Mouse (Mus musculus) kidney, adult 9 months (tissue): ENCODE measurements at regions not wholly inside any gene's neighbourhood (a gene's known extent, or its start where the extent isn't known, plus 50 kb on each side); places are given as distances from the start of the nearest gene placed in this dataset.

Source experiments
- DNase-seq: peaks from one replicate; pipeline ENCODE4 v3.0.0; 2022

- no peak for DNase-seq
Observed at GRCm38 (mm10) chr6:31287176-31287575, 111.4 kb upstream of the Mkln1 start.

GRCm38 (mm10) chr6:31287686-31288085 is 110.8 kb upstream of the Mkln1 start:
- peak; percentile 31 for DNase-seq

- peak; percentile 73 for DNase-seq
Observed at GRCm38 (mm10) chr6:31288421-31289233, 109.9 kb upstream of the Mkln1 start.

GRCm38 (mm10) chr6:31289234-31289486 is 109.4 kb upstream of the Mkln1 start:
- no peak for DNase-seq

- no peak for DNase-seq
Observed at GRCm38 (mm10) chr6:31292081-31292480, 106.5 kb upstream of the Mkln1 start.

- no peak for DNase-seq
Observed at GRCm38 (mm10) chr6:31293008-31293407, 105.5 kb upstream of the Mkln1 start.

GRCm38 (mm10) chr6:31299395-31299794 is 99.1 kb upstream of the Mkln1 start:
- DNase-seq = no peak

GRCm38 (mm10) chr6:31305736-31306135 is 92.8 kb upstream of the Mkln1 start:
- no peak for DNase-seq

GRCm38 (mm10) chr6:31307047-31307633 is 91.4 kb upstream of the Mkln1 start:
- DNase-seq = no peak

GRCm38 (mm10) chr6:31307899-31308298 is 90.6 kb upstream of the Mkln1 start:
- DNase-seq = no peak

- no peak for DNase-seq
Observed at GRCm38 (mm10) chr6:31310660-31311059, 87.9 kb upstream of the Mkln1 start.

GRCm38 (mm10) chr6:31313869-31314470 is 84.6 kb upstream of the Mkln1 start:
- peak; percentile 19 for DNase-seq

GRCm38 (mm10) chr6:31317741-31318225 is 80.8 kb upstream of the Mkln1 start:
- peak; percentile 93 for DNase-seq

GRCm38 (mm10) chr6:31318506-31318905 is 80.0 kb upstream of the Mkln1 start:
- peak; percentile 95 for DNase-seq

- DNase-seq = peak; percentile 45
Observed at GRCm38 (mm10) chr6:31319431-31319830, 79.1 kb upstream of the Mkln1 start.

GRCm38 (mm10) chr6:31320141-31320830 is 78.2 kb upstream of the Mkln1 start:
- peak; percentile 42 for DNase-seq

- DNase-seq = no peak
Observed at GRCm38 (mm10) chr6:31321066-31321846, 77.3 kb upstream of the Mkln1 start.

GRCm38 (mm10) chr6:31321902-31322301 is 76.6 kb upstream of the Mkln1 start:
- DNase-seq = peak; percentile 68

GRCm38 (mm10) chr6:31323228-31324190 is 75.0 kb upstream of the Mkln1 start:
- no peak for DNase-seq

GRCm38 (mm10) chr6:31324717-31325116 is 73.8 kb upstream of the Mkln1 start:
- no peak for DNase-seq

GRCm38 (mm10) chr6:31325621-31326020 is 72.9 kb upstream of the Mkln1 start:
- no peak for DNase-seq

- no peak for DNase-seq
Observed at GRCm38 (mm10) chr6:31330327-31330726, 68.2 kb upstream of the Mkln1 start.
